Mouse (Mus musculus): ENCODE results near the gene Whrn.
A peak's percentile ranks its signal among the peaks of the same experiment; 100 is the strongest.

Gene Whrn

GRCm38 (mm10) chr4:63493351-63494121 is 2.3 kb downstream of the Whrn start:
- DNase-seq: no peak

GRCm38 (mm10) chr4:63491521-63491920 is 4.3 kb downstream of the Whrn start:
- DNase-seq: no peak

- no peak for DNase-seq
These were observed 5.6 kb downstream of the Whrn start for GRCm38 (mm10) chr4:63490146-63490545.

- no peak for DNase-seq
These were observed 6.1 kb downstream of the Whrn start for GRCm38 (mm10) chr4:63489676-63490075.

- DNase-seq: no peak
These were observed 7.9 kb downstream of the Whrn start for GRCm38 (mm10) chr4:63487916-63488315.

- DNase-seq: no peak
These were observed 8.5 kb downstream of the Whrn start for GRCm38 (mm10) chr4:63487256-63487655.

GRCm38 (mm10) chr4:63486523-63486922 is 9.3 kb downstream of the Whrn start:
- DNase-seq: peak; percentile 40 to 47

- DNase-seq: no peak
These were observed 12.1 kb downstream of the Whrn start for GRCm38 (mm10) chr4:63483741-63484140.

GRCm38 (mm10) chr4:63480845-63481167 is 15.0 kb downstream of the Whrn start:
- no peak for DNase-seq

GRCm38 (mm10) chr4:63480098-63480844 is 15.5 kb downstream of the Whrn start:
- DNase-seq: peak; percentile 73 to 74

- no peak for DNase-seq
These were observed 17.8 kb downstream of the Whrn start for GRCm38 (mm10) chr4:63478036-63478435.

- no peak for DNase-seq
These were observed 18.9 kb downstream of the Whrn start for GRCm38 (mm10) chr4:63476891-63477290.

GRCm38 (mm10) chr4:63475208-63475607 is 20.6 kb downstream of the Whrn start:
- DNase-seq: peak; percentile 47 to 49

- DNase-seq: no peak
These were observed 21.4 kb downstream of the Whrn start for GRCm38 (mm10) chr4:63474439-63474838.

GRCm38 (mm10) chr4:63467338-63467737 is 28.5 kb downstream of the Whrn start:
- no peak for DNase-seq

GRCm38 (mm10) chr4:63466192-63466591 is 29.6 kb downstream of the Whrn start:
- no peak for DNase-seq

- DNase-seq: no peak
These were observed 34.8 kb downstream of the Whrn start for GRCm38 (mm10) chr4:63460876-63461525.

GRCm38 (mm10) chr4:63459141-63459789 is 36.5 kb downstream of the Whrn start:
- no peak for DNase-seq

GRCm38 (mm10) chr4:63456547-63456946 is 39.2 kb downstream of the Whrn start:
- DNase-seq: no peak

GRCm38 (mm10) chr4:63453939-63454513 is 41.8 kb downstream of the Whrn start:
- no peak for DNase-seq

- no peak for DNase-seq
These were observed 43.2 kb downstream of the Whrn start for GRCm38 (mm10) chr4:63452555-63452954.

GRCm38 (mm10) chr4:63450551-63450950 is 45.2 kb downstream of the Whrn start:
- no peak for DNase-seq

Measured in B cell, adult 2 months (primary cell).